Mouse (Mus musculus): ENCODE measurements around the gene Ppp1r9b. TPM values are rescaled to one million over a fixed set of nuclear protein-coding genes. Genes with fewer than 3 reads are reported as not detected.

Gene Ppp1r9b
- polyA plus RNA-seq, 1 experiment = 129 TPM

- Histone ChIP-seq H3K27ac (ENCODE audit: insufficient read depth, low read depth, low read length) (no peak overlapping the region), H3K4me3 (ENCODE audit: insufficient read depth, low read depth, low read length) (no peak overlapping the region), H3K4me1 (ENCODE audit: control insufficient read depth, insufficient read depth, low read length) (peaks cover 17% of the 10 kb centered on the region)
- TF ChIP-seq CTCF (IDR thresholded peaks at IDR 0.05; ENCODE audit: insufficient read depth, low read depth, low read length) (no peak), POLR2A (IDR thresholded peaks at IDR 0.05; ENCODE audit: insufficient read depth, low read depth, low read length) (no peak)
- WGBS = 23% methylated on average over 5 of the region's 5 CpGs
Measured at GRCm38 (mm10) chr11:94972887-94973286, 17.9 kb upstream of the Ppp1r9b start.

- Histone ChIP-seq H3K4me3 (ENCODE audit: insufficient read depth, low read depth, low read length) (no peak overlapping the region), H3K27ac (ENCODE audit: insufficient read depth, low read depth, low read length) (no peak overlapping the region), H3K4me1 (ENCODE audit: control insufficient read depth, insufficient read depth, low read length) (peaks cover 17% of the 10 kb centered on the region)
- WGBS = 68% methylated on average over 4 of the region's 4 CpGs
- TF ChIP-seq CTCF (IDR thresholded peaks at IDR 0.05; ENCODE audit: insufficient read depth, low read depth, low read length) (no peak), POLR2A (IDR thresholded peaks at IDR 0.05; ENCODE audit: insufficient read depth, low read depth, low read length) (no peak)
Measured at GRCm38 (mm10) chr11:94973313-94973712, 17.5 kb upstream of the Ppp1r9b start.

GRCm38 (mm10) chr11:94974951-94975350 lies 15.9 kb upstream of the Ppp1r9b start:
- no peak overlapping the region for H3K27ac ChIP-seq (ENCODE audit: insufficient read depth, low read depth, low read length)
- TF ChIP-seq CTCF (IDR thresholded peaks at IDR 0.05; ENCODE audit: insufficient read depth, low read depth, low read length) = no peak
- TF ChIP-seq POLR2A (IDR thresholded peaks at IDR 0.05; ENCODE audit: insufficient read depth, low read depth, low read length) = no peak
- H3K4me1 ChIP-seq (ENCODE audit: control insufficient read depth, insufficient read depth, low read length) = peaks cover 21% of the 10 kb centered on the region
- H3K4me3 ChIP-seq (ENCODE audit: insufficient read depth, low read depth, low read length) = no peak overlapping the region
- 78% methylated on average over 2 of the region's 2 CpGs for WGBS

- Histone ChIP-seq H3K4me3 (ENCODE audit: insufficient read depth, low read depth, low read length) (no peak within 1 kb of the TSS), H3K27ac (ENCODE audit: insufficient read depth, low read depth, low read length) (no peak within 1 kb of the TSS), H3K4me1 (ENCODE audit: control insufficient read depth, insufficient read depth, low read length) (peaks cover 18% of the 10 kb centered on the region)
- TF ChIP-seq POLR2A (IDR thresholded peaks at IDR 0.05; ENCODE audit: insufficient read depth, low read depth, low read length) (no peak), CTCF (IDR thresholded peaks at IDR 0.05; ENCODE audit: insufficient read depth, low read depth, low read length) (no peak)
- 72% methylated on average over 5 of the region's 5 CpGs for WGBS
Measured at GRCm38 (mm10) chr11:94976199-94976598, 14.6 kb upstream of the Ppp1r9b start, which contains the start of gene Sgca. Gene Sgca, minus strand, starts transcription at chr11:94976327.

GRCm38 (mm10) chr11:94978178-94978915 lies 12.5 kb upstream of the Ppp1r9b start:
- Histone ChIP-seq H3K27ac (ENCODE audit: insufficient read depth, low read depth, low read length) (peak overlapping the region; percentile 55; the same call in 1 of the 2 replicates), H3K4me1 (ENCODE audit: control insufficient read depth, insufficient read depth, low read length) (peaks cover 5% of the 10 kb centered on the region), H3K4me3 (ENCODE audit: insufficient read depth, low read depth, low read length) (peak overlapping the region; percentile 17; the same call in 1 of the 2 replicates)
- 28% methylated on average over 9 of the region's 9 CpGs for WGBS
- no peak for TF ChIP-seq CTCF (IDR thresholded peaks at IDR 0.05; ENCODE audit: insufficient read depth, low read depth, low read length)
- no peak for TF ChIP-seq POLR2A (IDR thresholded peaks at IDR 0.05; ENCODE audit: insufficient read depth, low read depth, low read length)

GRCm38 (mm10) chr11:94978947-94979346 lies 11.9 kb upstream of the Ppp1r9b start:
- Histone ChIP-seq H3K4me1 (ENCODE audit: control insufficient read depth, insufficient read depth, low read length) (peaks cover 4% of the 10 kb centered on the region), H3K27ac (ENCODE audit: insufficient read depth, low read depth, low read length) (peak overlapping the region; percentile 62), H3K4me3 (ENCODE audit: insufficient read depth, low read depth, low read length) (peak overlapping the region; percentile 35)
- TF ChIP-seq POLR2A (IDR thresholded peaks at IDR 0.05; ENCODE audit: insufficient read depth, low read depth, low read length) = peak; percentile 54; the same call in 1 of the 2 replicates
- peak; percentile 89 for TF ChIP-seq CTCF (IDR thresholded peaks at IDR 0.05; ENCODE audit: insufficient read depth, low read depth, low read length)
- WGBS = under 1% methylated on average over 20 of the region's 20 CpGs

GRCm38 (mm10) chr11:94979462-94980179 lies 11.2 kb upstream of the Ppp1r9b start:
- 74% methylated on average over 11 of the region's 11 CpGs for WGBS
- TF ChIP-seq CTCF (IDR thresholded peaks at IDR 0.05; ENCODE audit: insufficient read depth, low read depth, low read length) = no peak
- TF ChIP-seq POLR2A (IDR thresholded peaks at IDR 0.05; ENCODE audit: insufficient read depth, low read depth, low read length) = no peak
- Histone ChIP-seq H3K4me1 (ENCODE audit: control insufficient read depth, insufficient read depth, low read length) (peaks cover 4% of the 10 kb centered on the region), H3K4me3 (ENCODE audit: insufficient read depth, low read depth, low read length) (no peak overlapping the region), H3K27ac (ENCODE audit: insufficient read depth, low read depth, low read length) (peak overlapping the region; percentile 62; the same call in 1 of the 2 replicates)

GRCm38 (mm10) chr11:94985140-94985539 lies 5.7 kb upstream of the Ppp1r9b start:
- Histone ChIP-seq H3K4me3 (ENCODE audit: insufficient read depth, low read depth, low read length) (no peak overlapping the region), H3K4me1 (ENCODE audit: control insufficient read depth, insufficient read depth, low read length) (peaks cover 19% of the 10 kb centered on the region), H3K27ac (ENCODE audit: insufficient read depth, low read depth, low read length) (no peak overlapping the region)
- TF ChIP-seq CTCF (IDR thresholded peaks at IDR 0.05; ENCODE audit: insufficient read depth, low read depth, low read length) (no peak), POLR2A (IDR thresholded peaks at IDR 0.05; ENCODE audit: insufficient read depth, low read depth, low read length) (no peak)
- WGBS = 33% methylated on average over 1 of the region's 1 CpGs

- WGBS = 79% methylated on average over 5 of the region's 5 CpGs
- no peak overlapping the region for H3K4me3 ChIP-seq (ENCODE audit: insufficient read depth, low read depth, low read length)
- no peak for TF ChIP-seq POLR2A (IDR thresholded peaks at IDR 0.05; ENCODE audit: insufficient read depth, low read depth, low read length)
- no peak for TF ChIP-seq CTCF (IDR thresholded peaks at IDR 0.05; ENCODE audit: insufficient read depth, low read depth, low read length)
- peaks cover 22% of the 10 kb centered on the region for H3K4me1 ChIP-seq (ENCODE audit: control insufficient read depth, insufficient read depth, low read length)
- H3K27ac ChIP-seq (ENCODE audit: insufficient read depth, low read depth, low read length) = no peak overlapping the region
Measured at GRCm38 (mm10) chr11:94985822-94986221, 5.0 kb upstream of the Ppp1r9b start.
